Mouse (Mus musculus) embryonic facial prominence, embryonic 14.5 days (tissue): ENCODE data around the gene Plxnb1. TPM values are rescaled to one million over a fixed set of nuclear protein-coding genes. Genes with fewer than 3 reads are reported as not detected.
"Not testable (repeated sequence)": the region's sequence is repeated elsewhere in the genome, so short reads cannot be mapped to it uniquely, and the experiment has no call there.

ENCODE experiments used
- ATAC-seq: fragments of 200-750 bp; cut with Nextera tagmentation; 2 replicates; pipeline ENCODE4 v1.8.0; 2017; ENCODE audit warnings: low read depth, moderate number of reproducible peaks, moderate TSS enrichment
- DNase-seq: peaks from one replicate; pipeline ENCODE4 v3.0.0-alpha.2; 2015; ENCODE audit warnings: low spot score
- H3K27ac ChIP-seq: fragments of 300-500 bp; sonication (generic); replicated peaks from 2 replicates; pipeline ENCODE4 v1.5.1; 2014; ENCODE audit warnings: low read depth, mild to moderate bottlenecking, low read length, moderate library complexity
- H3K27me3 ChIP-seq: fragments of 300-500 bp; sonication (generic); replicated peaks from 2 replicates; pipeline ENCODE4 v1.6.1; 2014; ENCODE audit warnings: low read length; ENCODE audit not compliant: control insufficient read depth, insufficient read depth
- H3K36me3 ChIP-seq: fragments of 300-500 bp; sonication (generic); 2 replicates; pipeline ENCODE4 v1.6.1; 2014; ENCODE audit warnings: low read length, mixed read lengths; ENCODE audit not compliant: control insufficient read depth, insufficient read depth
- H3K4me1 ChIP-seq: fragments of 300-500 bp; sonication (generic); 2 replicates; pipeline ENCODE4 v1.6.1; 2014; ENCODE audit warnings: antibody characterized with exemption, low read length; ENCODE audit not compliant: control insufficient read depth, insufficient read depth
- H3K4me2 ChIP-seq: fragments of 300-500 bp; sonication (generic); 2 replicates; pipeline ENCODE4 v1.6.1; 2014; ENCODE audit warnings: low read depth, mild to moderate bottlenecking, low read length, moderate library complexity, mixed read lengths
- H3K4me3 ChIP-seq: fragments of 300-500 bp; sonication (generic); 2 replicates; pipeline ENCODE4 v1.5.1; 2014; ENCODE audit warnings: low read depth, mild to moderate bottlenecking, low read length
- H3K9ac ChIP-seq: fragments of 300-500 bp; sonication (generic); 2 replicates; pipeline ENCODE4 v1.6.1; 2014; ENCODE audit warnings: low read depth, mild to moderate bottlenecking, low read length, moderate library complexity, mixed read lengths
- H3K9me3 ChIP-seq: fragments of 300-500 bp; sonication (generic); 2 replicates; pipeline ENCODE4 v1.6.1; 2016; ENCODE audit warnings: low read length; ENCODE audit not compliant: control insufficient read depth
- WGBS: fragments of 180-500 bp; shearing (Covaris S2); extraction: QIAGEN DNeasy Blood & Tissue Kit; methylation state at CpG from one replicate; pipeline ENCODE4 v1.1.7; 2014; 5-methylcytosine and 5-hydroxymethylcytosine counted together
- polyA plus RNA-seq: library from polyadenylated mRNA; unstranded; fragments of >200 nt; fragmentation: Nextera tagmentation; extraction: Ambion mirVana; gene quantifications from 2 replicates; pipeline ENCODE4 v1.2.1, GENCODE M21; 2014

The Plxnb1 gene
- polyA plus RNA-seq, 1 experiment from 2014 or later, result 9.7 TPM

GRCm38 (mm10) chr9:109125043-109125442 lies 29.9 kb downstream of the Plxnb1 start:
- Histone ChIP-seq H3K9me3 (no peaks in the 10 kb centered on the region), H3K36me3 (no peaks in the 10 kb centered on the region), H3K4me1 (no peaks in the 10 kb centered on the region), H3K27me3 (no peaks in the 10 kb centered on the region), H3K4me2 (no peak overlapping the region), H3K9ac (no peak overlapping the region), H3K27ac (no peak overlapping the region), H3K4me3 (no peak overlapping the region)
- 77% methylated on average over 2 of the region's 2 CpGs for WGBS
- no peak for ATAC-seq
- no peak for DNase-seq

- Histone ChIP-seq H3K4me3 (no peak overlapping the region), H3K27me3 (no peaks in the 10 kb centered on the region), H3K27ac (no peak overlapping the region), H3K4me2 (no peak overlapping the region), H3K9ac (no peak overlapping the region), H3K36me3 (no peaks in the 10 kb centered on the region), H3K4me1 (no peaks in the 10 kb centered on the region), H3K9me3 (no peaks in the 10 kb centered on the region)
- ATAC-seq (no peak), DNase-seq (no peak)
- WGBS, result 74% methylated on average over 3 of the region's 3 CpGs
Measured at GRCm38 (mm10) chr9:109125481-109125880, 30.3 kb downstream of the Plxnb1 start.

- H3K9ac ChIP-seq, result no peak overlapping the region
- H3K4me3 ChIP-seq, result no peak overlapping the region
- no peaks in the 10 kb centered on the region for H3K9me3 ChIP-seq
- no peak for ATAC-seq
- no peaks in the 10 kb centered on the region for H3K4me1 ChIP-seq
- no peak overlapping the region for H3K27ac ChIP-seq
- no peaks in the 10 kb centered on the region for H3K36me3 ChIP-seq
- DNase-seq, result no peak
- no peaks in the 10 kb centered on the region for H3K27me3 ChIP-seq
- WGBS, result 84% methylated on average over 4 of the region's 4 CpGs
- H3K4me2 ChIP-seq, result no peak overlapping the region
Measured at GRCm38 (mm10) chr9:109127076-109127475, 31.9 kb downstream of the Plxnb1 start.

- Histone ChIP-seq H3K27ac (no peak overlapping the region), H3K4me3 (no peak overlapping the region), H3K36me3 (no peaks in the 10 kb centered on the region), H3K4me2 (no peak overlapping the region), H3K4me1 (no peaks in the 10 kb centered on the region), H3K9me3 (no peaks in the 10 kb centered on the region), H3K9ac (no peak overlapping the region), H3K27me3 (no peaks in the 10 kb centered on the region)
- WGBS, result 45% methylated on average over 3 of the region's 3 CpGs
- ATAC-seq, result no peak
- DNase-seq, result no peak
Measured at GRCm38 (mm10) chr9:109128211-109128610, 33.0 kb downstream of the Plxnb1 start.

- no peaks in the 10 kb centered on the region for H3K4me1 ChIP-seq
- no peak for ATAC-seq
- no peak overlapping the region for H3K4me3 ChIP-seq
- no peak overlapping the region for H3K4me2 ChIP-seq
- no peaks in the 10 kb centered on the region for H3K27me3 ChIP-seq
- 87% methylated on average over 5 of the region's 5 CpGs for WGBS
- no peak overlapping the region for H3K9ac ChIP-seq
- DNase-seq, result no peak
- no peaks in the 10 kb centered on the region for H3K36me3 ChIP-seq
- H3K9me3 ChIP-seq, result no peaks in the 10 kb centered on the region
- no peak overlapping the region for H3K27ac ChIP-seq
Measured at GRCm38 (mm10) chr9:109130076-109130475, 34.9 kb downstream of the Plxnb1 start.

GRCm38 (mm10) chr9:109140414-109140813 lies 45.2 kb downstream of the Plxnb1 start:
- not testable (repeated sequence) for DNase-seq, H3K27me3 ChIP-seq, H3K9ac ChIP-seq, H3K4me1 ChIP-seq, H3K4me3 ChIP-seq, H3K36me3 ChIP-seq, ATAC-seq, H3K9me3 ChIP-seq, H3K4me2 ChIP-seq, H3K27ac ChIP-seq
- 62% methylated on average over 4 of the region's 4 CpGs for WGBS

- Histone ChIP-seq H3K4me3 (no peak within 1 kb of the TSS), H3K9me3 (no peaks in the 10 kb centered on the region), H3K4me2 (no peak within 1 kb of the TSS), H3K27me3 (no peaks in the 10 kb centered on the region), H3K27ac (no peak within 1 kb of the TSS), H3K4me1 (no peaks in the 10 kb centered on the region), H3K36me3 (no peaks in the 10 kb centered on the region), H3K9ac (no peak within 1 kb of the TSS)
- DNase-seq, result no peak
- no peak for ATAC-seq
- WGBS, result 59% methylated on average over 3 of the region's 3 CpGs
Measured at GRCm38 (mm10) chr9:109161941-109162340, 66.8 kb downstream of the Plxnb1 start, which contains the start of gene Fbxw21. Fbxw21 (minus strand) TSS chr9:109162041.

- Histone ChIP-seq H3K27ac (no peak overlapping the region), H3K4me1 (no peaks in the 10 kb centered on the region), H3K9me3 (no peaks in the 10 kb centered on the region), H3K36me3 (no peaks in the 10 kb centered on the region), H3K4me2 (no peak overlapping the region), H3K9ac (no peak overlapping the region), H3K27me3 (no peaks in the 10 kb centered on the region), H3K4me3 (no peak overlapping the region)
- ATAC-seq (no peak), DNase-seq (no peak)
Measured at GRCm38 (mm10) chr9:109167316-109167715, 72.1 kb downstream of the Plxnb1 start.
